In the genomic region with DNA sequence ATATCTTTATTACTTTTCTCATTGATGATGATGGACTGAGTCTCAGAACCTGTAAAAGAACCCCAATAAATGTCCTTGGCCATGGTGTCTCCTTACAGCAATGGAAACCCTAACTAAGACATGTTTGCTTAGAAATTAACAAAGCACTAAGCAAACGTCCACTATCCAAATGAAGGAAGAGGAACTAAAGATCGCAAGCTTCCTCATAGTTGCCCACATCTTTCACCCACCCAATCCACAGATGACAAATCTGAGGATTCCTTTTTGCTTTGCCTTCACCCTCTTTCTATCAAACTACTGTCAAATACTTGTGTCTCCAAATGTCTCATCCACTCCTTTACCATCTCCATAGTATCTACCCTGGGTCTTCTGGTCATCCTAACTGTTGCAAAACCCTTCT, we compare ENCODE assay signal across 18 mouse cellular contexts. TPM values are rescaled to one million over a fixed set of nuclear protein-coding genes. Genes with fewer than 3 reads are reported as not detected.
DNase-seq lines count a peak whose midpoint lies in the region; ATAC-seq and TF ChIP-seq lines count a peak whose summit lies in the region.
"Had no signal": no experiment of that assay in that cellular context is flagged by ENCODE, and none has a peak within 500 bp of the region (broad histone marks: within the 10 kb centered on the region; RNA-seq: fewer than 3 reads in every experiment).

No protein-coding gene starts in this region.

- H3K4me1 ChIP-seq in heart, embryonic 13.5 days, result peaks cover 17% of the 10 kb centered on the region
- no peaks in the 10 kb centered on the region for H3K4me1 ChIP-seq in ES-Bruce4 (ENCODE audit: control insufficient read depth, insufficient read depth, low read length)
- no peaks in the 10 kb centered on the region; the same call in 1 of the 2 replicates for H3K4me1 ChIP-seq in liver, embryonic 11.5 days (replicated peaks; ENCODE audit: control insufficient read depth, insufficient read depth, low read length)

- no peaks in the 10 kb centered on the region for H3K9me3 ChIP-seq in heart, embryonic 13.5 days
- no peaks in the 10 kb centered on the region for H3K9me3 ChIP-seq in ES-Bruce4 (replicated peaks; ENCODE audit: control insufficient read depth, insufficient read depth, low read length, poor library complexity, severe bottlenecking)
- no peaks in the 10 kb centered on the region for H3K9me3 ChIP-seq in liver, embryonic 11.5 days (ENCODE audit: control insufficient read depth, low read length)
- H3K9me3 ChIP-seq: lung, embryonic 15.5 days; megakaryocyte, embryonic 14.5 days; neural tube, embryonic 15.5 days had no signal

- TF ChIP-seq EP300 in ES-Bruce4 (IDR thresholded peaks at IDR 0.05; ENCODE audit: insufficient read depth, low read depth, low read length), result no peak

- no peak for DNase-seq in heart, adult 8-10 months (ENCODE audit: low spot score)
- DNase-seq in liver, embryonic 11.5 days (ENCODE audit: low spot score), result no peak
- no peak for DNase-seq in lung, postnatal 4 days
- DNase-seq in neural tube, embryonic 10.5 days (ENCODE audit: extremely low spot score, low spot score), result no peak
- DNase-seq: adrenal gland, postnatal 36 days; cerebellum, postnatal 14 days; gastrocnemius, postnatal 36 days; kidney, adult 2 months; kidney, postnatal 25 days; left cerebral cortex, postnatal 4 days; retina, postnatal 1 day; thymus, postnatal 36 days had no signal

- peak overlapping the region; percentile 81; the same call in 1 of the 2 replicates for H3K4me2 ChIP-seq in heart, embryonic 13.5 days
- H3K4me2 ChIP-seq in liver, embryonic 11.5 days, result peak overlapping the region; percentile 64

- no peak overlapping the region for H3K27ac ChIP-seq in heart, embryonic 13.5 days (replicated peaks)
- H3K27ac ChIP-seq in ES-Bruce4 (ENCODE audit: insufficient read depth, low read length), result no peak overlapping the region
- H3K27ac ChIP-seq in liver, embryonic 11.5 days (ENCODE audit: low read depth, low read length), result no peak overlapping the region

- WGBS in heart, embryonic 13.5 days, result 83% methylated on average over 2 of the region's 2 CpGs
- 63% methylated on average over 2 of the region's 2 CpGs for WGBS in liver, embryonic 11.5 days

- peaks cover 15% of the 10 kb centered on the region for H3K36me3 ChIP-seq in heart, embryonic 13.5 days
- peaks cover 9% of the 10 kb centered on the region for H3K36me3 ChIP-seq in ES-Bruce4 (ENCODE audit: control insufficient read depth, insufficient read depth, low read length, poor library complexity, severe bottlenecking)
- H3K36me3 ChIP-seq in liver, embryonic 11.5 days (ENCODE audit: control insufficient read depth, insufficient read depth, low read length), result no peaks in the 10 kb centered on the region

- peaks cover 10% of the 10 kb centered on the region; the same call in 1 of the 2 replicates for H3K27me3 ChIP-seq in heart, embryonic 13.5 days (replicated peaks)
- no peaks in the 10 kb centered on the region for H3K27me3 ChIP-seq in ES-Bruce4 (ENCODE audit: control insufficient read depth, insufficient read depth, low read length, poor library complexity, severe bottlenecking)
- peaks cover 6% of the 10 kb centered on the region for H3K27me3 ChIP-seq in liver, embryonic 11.5 days (replicated peaks; ENCODE audit: control insufficient read depth, insufficient read depth, low read length)
- H3K27me3 ChIP-seq: lung, embryonic 15.5 days had no signal

- TF ChIP-seq CTCF in ES-Bruce4 (IDR thresholded peaks at IDR 0.05; ENCODE audit: low read depth, low read length), result no peak

- no peak overlapping the region for H3K9ac ChIP-seq in heart, embryonic 13.5 days
- peak overlapping the region; percentile 82; the same call in 1 of the 2 replicates for H3K9ac ChIP-seq in ES-Bruce4 (ENCODE audit: low read depth, poor library complexity, severe bottlenecking)
- no peak overlapping the region for H3K9ac ChIP-seq in liver, embryonic 11.5 days (ENCODE audit: low read depth, low read length)

- no peak for TF ChIP-seq POLR2A in ES-Bruce4 (IDR thresholded peaks at IDR 0.05; ENCODE audit: insufficient read depth, low read length)

- H3K4me3 ChIP-seq in heart, embryonic 13.5 days, result no peak overlapping the region
- no peak overlapping the region for H3K4me3 ChIP-seq in ES-Bruce4 (ENCODE audit: low read depth, low read length)
- no peak overlapping the region for H3K4me3 ChIP-seq in liver, embryonic 11.5 days (ENCODE audit: low read depth, low read length)

- ATAC-seq in heart, embryonic 13.5 days (ENCODE audit: extremely low read depth, insufficient number of reproducible peaks, low FRiP score, low TSS enrichment), result no peak
- ATAC-seq in liver, embryonic 11.5 days (replicated peaks; ENCODE audit: low FRiP score), result no peak
- 0 out of 2 replicates have a peak, but pooled peaks have one; percentile 12 for ATAC-seq in monocyte, adult 5-6 weeks (replicated peaks; ENCODE audit: insufficient number of reproducible peaks, low FRiP score, low TSS enrichment, poor library complexity, severe bottlenecking)

RNA-seq across cellular contexts. Expression of gene Ddx20, which starts 1.2 kb away (rescaled TPM):
- 18.1 and 20.2 TPM in 2 replicates for polyA plus RNA-seq in heart, embryonic 13.5 days (2015; fragmentation: Nextera tagmentation; extraction: Ambion mirVana)
- total RNA-seq in heart, adult 8-10 months (2022), result 10 to 100 TPM in 2 of 4 experiments, 1 to 10 TPM in 2; 9.0 to 11.7 (median 10.7) TPM
- polyA plus RNA-seq in ES-Bruce4 (2011; ENCODE audit: insufficient read depth, insufficient read length, low read depth, missing spikeins), result 26.0 and 31.3 TPM in 2 replicates
- 41.0 and 45.9 TPM in 2 replicates for polyA plus RNA-seq in liver, embryonic 11.5 days (2014; fragmentation: Nextera tagmentation; extraction: Ambion mirVana)
- total RNA-seq in monocyte, adult 5-6 weeks (2017), result 16.4 to 28.9 TPM (median 20.6 TPM) in 3 replicates

RNA-seq across cellular contexts. Expression of gene Inka2, which starts 15.9 kb away (rescaled TPM):
- polyA plus RNA-seq in heart, embryonic 13.5 days (2015; fragmentation: Nextera tagmentation; extraction: Ambion mirVana), result 2.0 and 2.3 TPM in 2 replicates
- 10 to 100 TPM; 13.8 to 20.0 (median 16.1) TPM for total RNA-seq in heart, adult 8-10 months (2022)
- 2.9 and 4.3 TPM in 2 replicates for polyA plus RNA-seq in ES-Bruce4 (2011; ENCODE audit: insufficient read depth, insufficient read length, low read depth, missing spikeins)
- 0.23 and 0.36 TPM in 2 replicates for polyA plus RNA-seq in liver, embryonic 11.5 days (2014; fragmentation: Nextera tagmentation; extraction: Ambion mirVana)
- total RNA-seq in monocyte, adult 5-6 weeks (2017), result 0.21 to 0.29 TPM in 2 of 3 replicates, not detected in the other
